In genomic region chr6:25418820-25419219, GRCm38 (mm10) we compare ENCODE assay signal across 32 mouse cellular contexts.
"Had no signal": no experiment of that assay in that cellular context is flagged by ENCODE, and none has a peak within 500 bp of the region (broad histone marks: within the 10 kb centered on the region; RNA-seq: fewer than 3 reads in every experiment).

No protein-coding gene starts in this region.

- H3K4me3 ChIP-seq: left cerebral cortex, adult 2 months; limb, embryonic 10.5 days; limb, embryonic 12.5 days; limb, embryonic 13.5 days; limb, embryonic 15.5 days; liver, embryonic 12.5 days; liver, embryonic 13.5 days; liver, embryonic 15.5 days; lung, embryonic 15.5 days; megakaryocyte, embryonic 14.5 days; midbrain, embryonic 10.5 days; midbrain, embryonic 12.5 days; midbrain, embryonic 13.5 days; midbrain, embryonic 15.5 days; myocyte had no signal

- H3K27me3 ChIP-seq: limb, embryonic 12.5 days; limb, embryonic 13.5 days; limb, embryonic 15.5 days; liver, embryonic 12.5 days; liver, embryonic 13.5 days; liver, embryonic 15.5 days; lung, embryonic 15.5 days; megakaryocyte, embryonic 14.5 days; midbrain, embryonic 12.5 days; midbrain, embryonic 13.5 days; midbrain, embryonic 15.5 days had no signal

- H3K9ac ChIP-seq: limb, embryonic 12.5 days; limb, embryonic 13.5 days; limb, embryonic 15.5 days; liver, embryonic 12.5 days; liver, embryonic 13.5 days; liver, embryonic 14.5 days; liver, embryonic 15.5 days; liver, postnatal 0 days; lung, embryonic 14.5 days; lung, embryonic 15.5 days; midbrain, embryonic 12.5 days; midbrain, embryonic 13.5 days; midbrain, embryonic 15.5 days had no signal

- DNase-seq: left cerebral cortex, postnatal 4 days; liver; liver, embryonic 13.5 days; liver, postnatal 0 days; lung, adult 18-20 months; lung, adult 2 months; lung, embryonic 14.5 days; lung, postnatal 10 days; lung, postnatal 14 days; lung, postnatal 36 days; lung, postnatal 4 days; midbrain, embryonic 14.5 days had no signal

- H3K36me3 ChIP-seq: limb, embryonic 10.5 days; limb, embryonic 12.5 days; limb, embryonic 13.5 days; limb, embryonic 15.5 days; liver, embryonic 12.5 days; liver, embryonic 13.5 days; liver, embryonic 15.5 days; lung, embryonic 15.5 days; midbrain, embryonic 10.5 days; midbrain, embryonic 12.5 days; midbrain, embryonic 13.5 days; midbrain, embryonic 15.5 days had no signal

- ATAC-seq: liver, embryonic 12.5 days; liver, postnatal 0 days; lung, postnatal 0 days; midbrain, embryonic 13.5 days; midbrain, embryonic 15.5 days; midbrain, embryonic 16.5 days had no signal

- H3K27ac ChIP-seq: left cerebral cortex, adult 2 months; limb, embryonic 10.5 days; limb, embryonic 12.5 days; limb, embryonic 13.5 days; limb, embryonic 15.5 days; liver, embryonic 12.5 days; liver, embryonic 13.5 days; liver, embryonic 14.5 days; liver, embryonic 15.5 days; lung, embryonic 15.5 days; macrophage; midbrain, embryonic 10.5 days; midbrain, embryonic 12.5 days; midbrain, embryonic 13.5 days; midbrain, embryonic 15.5 days had no signal

- H3K4me1 ChIP-seq: limb, embryonic 10.5 days; limb, embryonic 12.5 days; limb, embryonic 13.5 days; limb, embryonic 15.5 days; liver, embryonic 12.5 days; liver, embryonic 13.5 days; liver, embryonic 15.5 days; lung, embryonic 15.5 days; megakaryocyte, embryonic 14.5 days; midbrain, embryonic 10.5 days; midbrain, embryonic 12.5 days; midbrain, embryonic 13.5 days; midbrain, embryonic 15.5 days had no signal

- H3K4me2 ChIP-seq: limb, embryonic 12.5 days; limb, embryonic 13.5 days; limb, embryonic 15.5 days; liver, embryonic 11.5 days; liver, embryonic 12.5 days; liver, embryonic 13.5 days; liver, embryonic 15.5 days; lung, embryonic 14.5 days; lung, embryonic 15.5 days; midbrain, embryonic 11.5 days; midbrain, embryonic 12.5 days; midbrain, embryonic 13.5 days; midbrain, embryonic 15.5 days had no signal

- H3K9me3 ChIP-seq: limb, embryonic 10.5 days; limb, embryonic 12.5 days; limb, embryonic 13.5 days; limb, embryonic 15.5 days; liver, embryonic 12.5 days; liver, embryonic 13.5 days; liver, embryonic 15.5 days; lung, embryonic 15.5 days; megakaryocyte, embryonic 14.5 days; midbrain, embryonic 10.5 days; midbrain, embryonic 12.5 days; midbrain, embryonic 13.5 days; midbrain, embryonic 15.5 days had no signal
